8 mouse cellular contexts compared by ENCODE assay signal in genomic region chr12:24974446-24975114, GRCm38 (mm10). TPM values are rescaled to one million over a fixed set of nuclear protein-coding genes. Genes with fewer than 3 reads are reported as not detected.
DNase-seq lines count a peak whose midpoint lies in the region; ATAC-seq and TF ChIP-seq lines count a peak whose summit lies in the region.

TSS of gene Kidins220 (plus strand) at chr12:24974925.

- H3ac ChIP-seq in myocyte (ENCODE audit: control insufficient read depth, insufficient read length): peak within 1 kb of the TSS; percentile 70

- peak; percentile 79 for TF ChIP-seq POLR2A in liver, adult 2 months (IDR thresholded peaks at IDR 0.05; ENCODE audit: extremely low read depth, insufficient read depth, low read length)
- TF ChIP-seq POLR2A in myocyte (IDR thresholded peaks at IDR 0.05; ENCODE audit: insufficient read length, low read depth): peak; percentile 98

- peak within 1 kb of the TSS; percentile 83 for H3K9ac ChIP-seq in heart, embryonic 11.5 days (ENCODE audit: low read depth, low read length)
- H3K9ac ChIP-seq in kidney, embryonic 16.5 days (replicated peaks; ENCODE audit: low read length): peak within 1 kb of the TSS; percentile 74
- peak within 1 kb of the TSS; percentile 89 for H3K9ac ChIP-seq in liver, adult 2 months (ENCODE audit: low read depth, low read length)

- WGBS in heart, embryonic 11.5 days (ENCODE audit: insufficient replicate concordance): 15% methylated on average over 29 of the region's 29 CpGs
- 17% methylated on average over 28 of the region's 29 CpGs for WGBS in kidney, embryonic 16.5 days
- 8% methylated on average over 29 of the region's 29 CpGs for WGBS in liver, adult 2 months

- peaks cover 11% of the 10 kb centered on the region; the same call in 1 of the 2 replicates for H3K79me2 ChIP-seq in liver, adult 2 months (ENCODE audit: control insufficient read depth, insufficient read depth, low read length)
- peaks cover 24% of the 10 kb centered on the region for H3K79me2 ChIP-seq in myocyte (ENCODE audit: control insufficient read depth, insufficient read depth)

- peak within 1 kb of the TSS; percentile 86 for H3K4me3 ChIP-seq in heart, embryonic 11.5 days (ENCODE audit: low read depth, low read length)
- peak within 1 kb of the TSS; percentile 83 for H3K4me3 ChIP-seq in kidney, embryonic 16.5 days (ENCODE audit: low read length)
- peak within 1 kb of the TSS; percentile 74 for H3K4me3 ChIP-seq in liver, adult 2 months (ENCODE audit: insufficient read depth, low read depth, low read length)
- peak within 1 kb of the TSS; percentile 42 for H3K4me3 ChIP-seq in myocyte

- no peaks in the 10 kb centered on the region for H3K27me3 ChIP-seq in heart, embryonic 11.5 days (ENCODE audit: control insufficient read depth, insufficient read depth, low read length)
- H3K27me3 ChIP-seq in kidney, embryonic 16.5 days (ENCODE audit: insufficient read depth, low read length): no peaks in the 10 kb centered on the region
- no peaks in the 10 kb centered on the region for H3K27me3 ChIP-seq in liver, adult 2 months (ENCODE audit: control insufficient read depth, insufficient read depth, low read length)
- no peaks in the 10 kb centered on the region for H3K27me3 ChIP-seq in myocyte (ENCODE audit: control insufficient read depth, insufficient read depth, insufficient read length)
- no peaks in the 10 kb centered on the region for H3K27me3 ChIP-seq in splenic B cell, adult 2 months (ENCODE audit: control insufficient read depth, insufficient read depth, low read length, poor library complexity, severe bottlenecking)

- no peaks in the 10 kb centered on the region for H3K9me3 ChIP-seq in heart, embryonic 11.5 days (replicated peaks; ENCODE audit: control insufficient read depth, low read length)
- H3K9me3 ChIP-seq in kidney, embryonic 16.5 days (ENCODE audit: low read length): no peaks in the 10 kb centered on the region

- peak; percentile 99 for DNase-seq in B cell, adult 2 months
- peak; percentile 97 for DNase-seq in brain, adult 2 months (ENCODE audit: low read depth, low spot score)
- peak; percentile 79 for DNase-seq in liver, adult 2 months (ENCODE audit: extremely low read depth, low read depth, low spot score)
- DNase-seq in splenic B cell, adult 2 months (ENCODE audit: low read depth, low spot score): peak; percentile 94

- peaks cover 21% of the 10 kb centered on the region for H3K4me1 ChIP-seq in heart, embryonic 11.5 days (ENCODE audit: control insufficient read depth, insufficient read depth, low read length)
- peaks cover 7% of the 10 kb centered on the region for H3K4me1 ChIP-seq in kidney, embryonic 16.5 days (ENCODE audit: insufficient read depth, low read length)
- H3K4me1 ChIP-seq in liver, adult 2 months (ENCODE audit: control insufficient read depth, insufficient read depth, low read length): no peaks in the 10 kb centered on the region

- H3K36me3 ChIP-seq in heart, embryonic 11.5 days (ENCODE audit: control insufficient read depth, insufficient read depth, low read length): no peaks in the 10 kb centered on the region
- H3K36me3 ChIP-seq in kidney, embryonic 16.5 days (ENCODE audit: insufficient read depth, low read length): 0 out of 2 replicates have a peak, but pooled peaks cover 2% of the 10 kb centered on the region
- no peaks in the 10 kb centered on the region for H3K36me3 ChIP-seq in liver, adult 2 months (ENCODE audit: control insufficient read depth, insufficient read depth, low read length)
- no peaks in the 10 kb centered on the region for H3K36me3 ChIP-seq in myocyte (ENCODE audit: control insufficient read depth, insufficient read depth)
- H3K36me3 ChIP-seq in splenic B cell, adult 2 months (ENCODE audit: control insufficient read depth, insufficient read depth, low read length, poor library complexity, severe bottlenecking): no peaks in the 10 kb centered on the region

- TF ChIP-seq CTCF in liver, adult 2 months (IDR thresholded peaks at IDR 0.05; ENCODE audit: low read depth, low read length): no peak

- H3K4me2 ChIP-seq in heart, embryonic 11.5 days: peak within 1 kb of the TSS; percentile 62
- H3K4me2 ChIP-seq in kidney, embryonic 16.5 days (replicated peaks; ENCODE audit: low read depth, low read length): peak within 1 kb of the TSS; percentile 69
- H3K4me2 ChIP-seq in myocyte (ENCODE audit: low read depth): peak within 1 kb of the TSS; percentile 98

- H3K27ac ChIP-seq in heart, embryonic 11.5 days (ENCODE audit: low read depth, low read length): peak within 1 kb of the TSS; percentile 91
- peak within 1 kb of the TSS; percentile 91 for H3K27ac ChIP-seq in kidney, embryonic 16.5 days (ENCODE audit: low read length)
- peak within 1 kb of the TSS; percentile 54 for H3K27ac ChIP-seq in liver, adult 2 months (replicated peaks; ENCODE audit: insufficient read depth, low read depth, low read length)

- ATAC-seq in erythroblast, adult 5-6 weeks (replicated peaks; ENCODE audit: low FRiP score, poor library complexity, severe bottlenecking): peak; percentile 91
- ATAC-seq in heart, embryonic 11.5 days (replicated peaks; ENCODE audit: insufficient number of reproducible peaks, low FRiP score, low TSS enrichment): peak; percentile 92
- ATAC-seq in kidney, embryonic 16.5 days (ENCODE audit: low FRiP score, low TSS enrichment): peak; percentile 93

TF ChIP-seq in myocyte, 11 proteins besides CTCF, POLR2A, EP300 and RAD21:
- peak; percentile 93 for TF ChIP-seq POLR2AphosphoS2 (IDR thresholded peaks at IDR 0.05; ENCODE audit: insufficient read length, low read depth)
- TF ChIP-seq MYOG (IDR thresholded peaks at IDR 0.05; ENCODE audit: control insufficient read depth in 1 of 3, insufficient read depth in 1 of 3, insufficient read length in 2 of 3, low read depth in 2 of 3): peak in 1 of 3 experiments; percentile 22
- TF ChIP-seq USF1 (IDR thresholded peaks at IDR 0.05; ENCODE audit: low read depth): peak; percentile 96
- TF ChIP-seq CEBPB (IDR thresholded peaks at IDR 0.05; ENCODE audit: insufficient read depth, poor library complexity, severe bottlenecking): no peak
- TF ChIP-seq SRF (IDR thresholded peaks at IDR 0.05; ENCODE audit: control insufficient read depth, insufficient read length, low read depth): no peak

RNA-seq across cellular contexts. Expression of gene Kidins220, which starts in this region (rescaled TPM):
- 11.5 and 19.0 TPM in 2 replicates for total RNA-seq in erythroblast, adult 5-6 weeks (2015; ENCODE audit: low replicate concordance)
- 16.4 and 19.4 TPM in 2 replicates for total RNA-seq in erythroblast, adult 5-6 weeks (2017; ENCODE audit: low replicate concordance)
- 45.5 and 46.4 TPM in 2 replicates for polyA plus RNA-seq in heart, embryonic 11.5 days (2014; fragmentation: Nextera tagmentation; extraction: Ambion mirVana)
- polyA plus RNA-seq in kidney, embryonic 16.5 days (2015; fragmentation: Nextera tagmentation; extraction: Ambion mirVana): 36.7 and 39.6 TPM in 2 replicates
- 26.6 and 30.3 TPM in 2 replicates for total RNA-seq in liver, adult 2 months (2014; rRNA removed)
- 17.9 and 21.8 TPM in 2 replicates for polyA plus RNA-seq in liver, adult 2 months (2012; rRNA removed)
- polyA plus RNA-seq in myocyte (2012; fragmentation: generic; extraction: Trizol): 33.3 TPM

Comparison
In these comparisons a context has a peak if more than half of its experiments do, and no peak if none do; other contexts are left out.
1. Peak in every context shown above with its lines: DNase-seq, ATAC-seq, H3K4me3 ChIP-seq and H3K27ac ChIP-seq.